ENCODE assay signal across 29 mouse cellular contexts in the genomic region with DNA sequence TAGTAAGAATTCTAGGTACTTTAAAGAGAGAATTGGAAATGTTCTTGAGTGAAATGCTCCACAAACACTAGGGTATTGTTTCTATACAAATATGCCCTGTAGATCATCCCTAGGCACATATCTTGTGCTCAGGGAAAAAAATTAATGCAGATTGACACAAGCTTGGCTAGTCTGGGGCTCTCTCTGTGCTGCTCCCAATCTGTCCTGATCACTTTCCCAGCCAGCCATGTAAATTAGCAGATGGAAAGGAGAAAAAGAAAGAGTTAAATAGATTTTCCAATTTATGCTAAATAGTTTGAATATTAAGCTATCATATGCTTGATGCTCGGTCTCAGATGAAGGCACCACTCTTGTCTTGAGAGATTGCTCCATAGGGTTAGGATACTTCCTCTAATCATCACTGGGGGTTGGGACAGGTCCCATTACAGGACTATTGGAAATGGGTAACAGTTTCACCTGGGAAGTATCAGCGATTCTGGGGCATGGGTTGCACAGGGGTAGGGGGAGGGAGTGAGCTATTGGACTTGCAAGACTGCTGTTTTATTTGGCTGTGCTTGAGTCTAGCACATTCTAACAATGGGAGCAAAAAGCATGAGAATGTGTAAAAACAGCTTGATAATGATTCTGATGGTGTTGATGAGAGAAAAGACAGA. TPM values are rescaled to one million over a fixed set of nuclear protein-coding genes. Genes with fewer than 3 reads are reported as not detected.
DNase-seq lines count a peak whose midpoint lies in the region; ATAC-seq and TF ChIP-seq lines count a peak whose summit lies in the region.
"Had no signal": no experiment of that assay in that cellular context is flagged by ENCODE, and none has a peak within 500 bp of the region (broad histone marks: within the 10 kb centered on the region; RNA-seq: fewer than 3 reads in every experiment).

No protein-coding gene starts in this region.

- H3K4me1 ChIP-seq in forebrain, embryonic 15.5 days = peaks cover 13% of the 10 kb centered on the region
- no peaks in the 10 kb centered on the region for H3K4me1 ChIP-seq in forebrain, embryonic 11.5 days (replicated peaks; ENCODE audit: control insufficient read depth, insufficient read depth, low read length)
- H3K4me1 ChIP-seq in midbrain, embryonic 10.5 days = no peaks in the 10 kb centered on the region
- H3K4me1 ChIP-seq: embryonic facial prominence, embryonic 12.5 days; hindbrain, embryonic 10.5 days; stomach, embryonic 15.5 days had no signal

- DNase-seq in cerebellum, adult 9-10 months = peak; percentile 55
- no peak for DNase-seq in cerebellum, adult 18-20 months
- no peak for DNase-seq in forebrain, embryonic 11.5 days (ENCODE audit: low spot score)
- peak; percentile 89 for DNase-seq in brain, embryonic 14.5 days (ENCODE audit: low read depth)
- no peak for DNase-seq in midbrain, embryonic 10.5 days (ENCODE audit: low spot score)
- no peak for DNase-seq in urinary bladder, adult 18-20 months (ENCODE audit: low spot score in 2 of 2)
- DNase-seq: adrenal gland, postnatal 25 days; cerebellum, postnatal 36 days; embryo, embryonic 11 days; heart, postnatal 14 days; kidney, adult 11 months; kidney, postnatal 25 days; right cerebral cortex, postnatal 25 days; thymus, postnatal 14 days had no signal

- H3K36me3 ChIP-seq in forebrain, embryonic 15.5 days = no peaks in the 10 kb centered on the region
- H3K36me3 ChIP-seq in forebrain, embryonic 11.5 days (ENCODE audit: control insufficient read depth, insufficient read depth, low read length) = no peaks in the 10 kb centered on the region
- H3K36me3 ChIP-seq in midbrain, embryonic 10.5 days = no peaks in the 10 kb centered on the region
- H3K36me3 ChIP-seq: embryonic facial prominence, embryonic 12.5 days; hindbrain, embryonic 10.5 days; hindbrain, embryonic 15.5 days; limb, embryonic 13.5 days; lung, embryonic 15.5 days; stomach, embryonic 15.5 days had no signal

- no peak overlapping the region for H3K4me3 ChIP-seq in forebrain, embryonic 15.5 days
- H3K4me3 ChIP-seq in forebrain, embryonic 11.5 days (ENCODE audit: low read depth, low read length) = no peak overlapping the region
- H3K4me3 ChIP-seq in midbrain, embryonic 10.5 days = no peak overlapping the region
- H3K4me3 ChIP-seq: embryonic facial prominence, embryonic 12.5 days; hindbrain, embryonic 10.5 days; hindbrain, embryonic 15.5 days; limb, embryonic 13.5 days; lung, embryonic 15.5 days; stomach, embryonic 15.5 days had no signal

- no peak overlapping the region for H3K9ac ChIP-seq in forebrain, embryonic 15.5 days (replicated peaks)
- no peak overlapping the region for H3K9ac ChIP-seq in forebrain, embryonic 11.5 days (ENCODE audit: low read length)
- H3K9ac ChIP-seq: embryonic facial prominence, embryonic 12.5 days; hindbrain, embryonic 15.5 days; limb, embryonic 13.5 days; lung, embryonic 15.5 days; stomach, embryonic 15.5 days had no signal

- no peak for TF ChIP-seq POLR2A in brain, embryonic 14.5 days (IDR thresholded peaks at IDR 0.05; ENCODE audit: borderline replicate concordance, extremely low read depth, insufficient read depth, insufficient read length, poor library complexity, severe bottlenecking)

- H3K27ac ChIP-seq in forebrain, embryonic 15.5 days (replicated peaks) = peak overlapping the region; percentile 83
- H3K27ac ChIP-seq in forebrain, embryonic 11.5 days (ENCODE audit: low read depth, low read length) = no peak overlapping the region
- H3K27ac ChIP-seq in midbrain, embryonic 10.5 days (replicated peaks) = no peak overlapping the region
- H3K27ac ChIP-seq: embryonic facial prominence, embryonic 12.5 days; hindbrain, embryonic 10.5 days; hindbrain, embryonic 15.5 days; limb, embryonic 13.5 days; lung, embryonic 15.5 days; stomach, embryonic 15.5 days had no signal

- peak; percentile 88 for ATAC-seq in forebrain, embryonic 15.5 days (replicated peaks)
- ATAC-seq in forebrain, embryonic 11.5 days (replicated peaks; ENCODE audit: low FRiP score) = no peak
- ATAC-seq: CD4-positive, CD25-positive, alpha-beta regulatory T cell, adult 4 months; inflammation-experienced regulatory T-cells, adult 6 months; midbrain, embryonic 16.5 days had no signal

- H3K27me3 ChIP-seq in forebrain, embryonic 15.5 days = no peaks in the 10 kb centered on the region
- no peaks in the 10 kb centered on the region for H3K27me3 ChIP-seq in forebrain, embryonic 11.5 days (ENCODE audit: control insufficient read depth, insufficient read depth, low read length)
- no peaks in the 10 kb centered on the region for H3K27me3 ChIP-seq in midbrain, embryonic 10.5 days (ENCODE audit: low read depth, poor library complexity, severe bottlenecking)
- H3K27me3 ChIP-seq: embryonic facial prominence, embryonic 12.5 days; hindbrain, embryonic 15.5 days; limb, embryonic 13.5 days; lung, embryonic 15.5 days; stomach, embryonic 15.5 days had no signal

- no peak overlapping the region for H3K4me2 ChIP-seq in forebrain, embryonic 15.5 days (replicated peaks)
- H3K4me2 ChIP-seq in forebrain, embryonic 11.5 days (ENCODE audit: low read depth, low read length, severe bottlenecking) = no peak overlapping the region
- H3K4me2 ChIP-seq: embryonic facial prominence, embryonic 12.5 days; hindbrain, embryonic 15.5 days; limb, embryonic 13.5 days; liver, embryonic 11.5 days; lung, embryonic 15.5 days; midbrain, embryonic 11.5 days; stomach, embryonic 15.5 days had no signal

- no peak for TF ChIP-seq CTCF in brain, embryonic 14.5 days (IDR thresholded peaks at IDR 0.05; ENCODE audit: borderline replicate concordance, extremely low read depth, insufficient read depth, insufficient read length)

- WGBS in forebrain, embryonic 15.5 days = 51% methylated on average over 2 of the region's 2 CpGs
- WGBS in forebrain, embryonic 11.5 days = 82% methylated on average over 2 of the region's 2 CpGs
- 89% methylated on average over 2 of the region's 2 CpGs for WGBS in midbrain, embryonic 10.5 days

- no peaks in the 10 kb centered on the region for H3K9me3 ChIP-seq in forebrain, embryonic 15.5 days
- H3K9me3 ChIP-seq in forebrain, embryonic 11.5 days (ENCODE audit: control insufficient read depth, low read length) = no peaks in the 10 kb centered on the region
- no peaks in the 10 kb centered on the region for H3K9me3 ChIP-seq in midbrain, embryonic 10.5 days (replicated peaks)
- H3K9me3 ChIP-seq: embryonic facial prominence, embryonic 12.5 days; hindbrain, embryonic 10.5 days; hindbrain, embryonic 15.5 days; limb, embryonic 13.5 days; lung, embryonic 15.5 days; stomach, embryonic 15.5 days had no signal

RNA-seq across cellular contexts. Expression of a gene that starts 10.1 kb away (rescaled TPM):
- 0.13 TPM in 1 of 2 replicates, not detected in the other for polyA plus RNA-seq in forebrain, embryonic 15.5 days (2015; fragmentation: Nextera tagmentation; extraction: Ambion mirVana)
- 0.16 and 0.25 TPM in 2 replicates for polyA plus RNA-seq in forebrain, embryonic 11.5 days (2014; fragmentation: Nextera tagmentation; extraction: Ambion mirVana)
- polyA plus RNA-seq in brain, embryonic 14.5 days (2012; rRNA removed) = 0.08 and 0.09 TPM in 2 replicates
- polyA plus RNA-seq in midbrain, embryonic 10.5 days (2016; fragmentation: Nextera tagmentation; extraction: Ambion mirVana) = 0.06 and 0.10 TPM in 2 replicates
- polyA plus RNA-seq: CD4-positive, CD25-positive, alpha-beta regulatory T cell, adult 4 months; heart, embryonic 14.5 days; inflammation-experienced regulatory T-cells, adult 6 months; kidney, embryonic 14.5 days; limb, embryonic 13.5 days; neural tube, embryonic 11.5 days had no signal

Comparison
In these comparisons a context has a peak if more than half of its experiments do, and no peak if none do; other contexts are left out.
1. DNase-seq: peak in cerebellum, adult 9-10 months (single experiment) and brain, embryonic 14.5 days (single experiment); none in cerebellum, adult 18-20 months (0 of 2), forebrain, embryonic 11.5 days (single experiment), midbrain, embryonic 10.5 days (single experiment) and urinary bladder, adult 18-20 months (0 of 2).